Mouse (Mus musculus) urinary bladder, adult 2 months (tissue): ENCODE data around the gene Uhrf1. TPM values are rescaled to one million over a fixed set of nuclear protein-coding genes. Genes with fewer than 3 reads are reported as not detected.

Source experiments
- DNase-seq: peaks from one replicate; pipeline ENCODE4 v3.0.0; 2022; ENCODE audit warnings: low spot score
- polyA plus RNA-seq: library from polyadenylated mRNA; depleted of rRNA; stranded (reverse); fragments of >200 nt; gene quantifications from 2 replicates; pipeline ENCODE4 v1.2.3, GENCODE M21; 2012

The Uhrf1 gene
- polyA plus RNA-seq, 1 experiment = 5.3 TPM

DNA sequence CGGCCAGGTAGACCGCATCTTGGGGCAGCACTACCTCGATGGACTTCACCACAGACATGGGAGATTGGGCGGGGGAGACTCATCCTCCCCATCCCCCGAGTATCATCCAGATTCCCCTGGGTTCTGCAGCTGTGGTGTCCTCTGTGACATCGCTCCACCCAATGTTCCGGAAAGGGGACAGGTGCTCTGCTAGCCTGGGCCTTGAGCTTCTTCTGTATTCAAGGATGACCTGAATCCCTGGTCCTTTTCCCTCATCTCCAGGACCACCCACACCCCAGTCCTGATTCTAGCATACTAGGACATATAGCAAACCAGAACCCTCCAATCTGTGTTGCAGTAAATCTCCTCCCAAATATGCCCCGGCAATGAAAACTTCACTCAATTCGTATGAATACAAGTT is 2.9 kb upstream of the Uhrf1 start, which contains the start of gene Arrdc5:
Arrdc5 (minus strand) TSS at position 101 of the 400 bp plus-strand sequence.
- no peak for DNase-seq

DNA sequence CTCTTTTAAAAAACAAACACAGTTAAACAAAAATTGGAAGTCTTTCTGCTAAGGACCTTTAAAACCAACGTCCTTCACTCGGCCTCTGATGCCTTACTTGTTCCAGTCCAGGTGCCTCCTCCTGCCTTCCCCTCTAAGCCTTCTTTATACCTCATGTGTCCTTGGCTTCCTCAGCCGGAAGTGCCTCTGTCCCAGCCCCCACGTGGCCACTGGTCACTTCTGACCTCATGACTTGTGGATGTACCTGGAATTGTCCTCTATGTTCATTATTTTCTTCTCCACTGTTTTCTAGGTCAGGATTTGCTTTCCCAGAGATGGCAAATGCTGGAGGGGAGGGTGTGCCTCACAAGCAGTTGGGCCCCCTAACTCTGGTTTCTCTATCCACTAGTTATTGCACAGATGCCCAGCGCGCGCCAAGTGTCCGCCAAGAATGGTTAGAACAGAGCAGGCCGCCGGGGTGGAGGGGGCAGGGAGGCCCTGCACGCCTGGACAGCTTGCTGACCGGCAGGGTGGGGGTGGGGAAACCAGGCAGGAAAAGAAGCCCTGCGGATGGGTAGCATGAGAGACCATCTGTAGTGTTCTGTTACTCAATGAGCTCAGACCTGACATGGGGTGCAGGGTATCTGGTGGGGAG is 641 bp upstream of the Uhrf1 start:
- DNase-seq = no peak

DNA sequence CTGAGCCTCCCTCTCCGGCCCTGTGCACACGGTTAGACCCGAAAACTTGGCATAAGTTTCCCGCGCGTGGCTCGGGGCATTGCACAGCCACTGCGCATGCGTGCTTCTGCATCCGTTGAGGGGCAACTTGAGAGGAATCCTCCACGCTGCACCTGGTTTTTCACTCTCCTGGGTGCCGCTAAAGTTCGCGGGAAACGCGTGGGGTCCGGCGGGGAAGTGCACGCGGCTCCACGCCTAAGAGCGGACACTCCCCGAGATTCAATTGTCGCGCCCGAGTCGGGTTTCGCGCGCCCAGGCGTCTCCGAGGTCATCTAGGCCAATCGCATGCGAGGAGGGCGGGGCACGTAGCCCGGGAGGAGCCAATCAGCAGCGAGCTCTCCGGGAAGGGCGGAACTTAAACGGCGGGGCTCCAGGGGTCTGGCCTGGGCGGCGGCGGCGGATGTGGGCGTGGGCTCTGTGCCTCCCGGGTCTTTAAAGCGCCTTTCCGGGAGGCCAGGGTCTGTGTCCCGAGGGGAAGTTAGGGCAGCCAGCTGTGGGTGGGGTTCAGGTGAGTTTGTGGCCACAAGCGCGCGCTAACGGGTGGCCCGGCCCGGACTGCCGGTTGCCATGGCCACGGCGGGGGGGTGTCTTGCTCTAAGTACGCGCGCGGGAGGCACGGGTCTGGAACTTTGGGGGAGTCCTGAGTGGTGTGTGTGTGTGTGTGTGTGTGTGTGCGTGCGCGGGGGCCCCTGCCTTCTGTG is 896 bp downstream of the Uhrf1 start:
- DNase-seq = peak; percentile 86

DNA sequence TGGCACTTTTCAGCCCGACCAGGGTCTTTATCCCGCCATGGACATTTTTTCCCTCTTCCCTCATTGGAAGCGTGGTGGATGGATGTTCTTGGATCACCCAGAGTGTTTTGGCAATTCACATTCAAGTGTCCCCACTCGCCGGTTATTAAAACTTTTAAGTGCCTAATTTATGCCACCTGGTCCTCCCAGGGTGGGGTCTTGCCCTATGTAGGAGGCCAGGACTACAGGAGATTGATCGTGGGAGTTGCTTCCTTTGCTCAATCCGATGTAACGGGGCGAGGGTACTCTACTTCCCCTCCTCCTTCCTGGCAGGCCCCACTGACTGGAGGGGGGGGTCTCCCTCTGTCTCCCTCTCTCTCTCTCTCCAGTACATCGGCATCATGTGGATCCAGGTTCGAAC is 1.6 kb downstream of the Uhrf1 start:
- no peak for DNase-seq

DNA sequence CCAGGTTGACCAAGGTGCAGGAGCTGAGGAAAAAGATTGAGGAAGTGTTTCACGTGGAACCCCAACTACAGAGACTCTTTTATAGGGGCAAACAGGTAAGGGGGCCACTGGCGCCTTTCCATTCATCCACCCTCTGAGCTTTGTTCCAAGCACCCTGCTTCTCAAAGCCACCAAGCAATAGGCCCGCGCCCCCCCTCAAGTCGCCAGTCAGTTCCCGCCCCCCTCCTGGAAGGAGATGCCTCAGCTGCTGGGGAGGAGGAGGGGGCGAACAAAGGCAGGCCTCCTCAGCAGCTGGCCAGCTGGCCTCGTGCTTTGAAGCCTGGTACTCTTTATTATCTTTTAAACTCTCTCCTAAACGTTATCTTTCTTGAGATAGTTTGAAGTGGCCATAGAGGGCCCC is 2.0 kb downstream of the Uhrf1 start:
- DNase-seq = no peak

DNA sequence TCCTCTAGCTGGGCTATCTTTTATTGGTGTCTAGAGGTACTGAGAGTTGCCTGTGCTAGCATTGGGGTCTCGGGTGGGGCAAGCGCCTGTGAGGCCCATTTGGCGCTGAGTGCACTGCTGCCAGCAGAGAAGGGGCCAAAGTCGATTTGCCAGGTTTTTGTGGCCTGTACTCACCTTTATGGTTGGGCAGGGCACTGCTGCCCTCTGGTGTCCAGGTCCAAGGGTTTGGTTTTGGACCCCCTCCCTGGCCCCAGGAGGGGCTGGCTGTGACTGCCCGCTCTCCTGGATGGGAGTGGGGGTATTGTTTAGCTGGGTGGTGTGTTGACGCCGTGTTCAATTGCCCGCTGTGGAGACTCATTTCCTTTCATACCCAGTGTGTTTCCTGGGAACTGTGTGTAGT is 2.7 kb downstream of the Uhrf1 start:
- peak; percentile 24 for DNase-seq

DNA sequence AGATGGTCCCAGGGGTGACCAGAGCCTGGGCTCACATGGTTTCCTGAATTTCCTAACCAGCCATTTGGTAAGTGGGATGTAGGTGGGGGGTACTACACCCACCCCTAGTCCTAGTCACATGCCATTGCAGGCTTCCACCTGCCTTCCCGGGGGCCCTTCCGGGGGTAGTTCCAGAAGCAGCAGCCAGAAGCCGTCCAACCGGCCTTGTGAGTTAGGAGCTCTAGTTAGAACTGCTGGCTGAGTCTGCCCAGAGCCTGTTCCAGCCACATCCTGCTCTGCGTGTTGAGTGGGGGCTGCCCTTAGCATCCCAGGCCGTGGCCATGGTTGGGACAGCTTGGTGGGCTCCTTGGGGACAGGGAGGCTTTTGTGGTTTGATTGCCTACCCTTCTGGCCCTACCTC is 5.0 kb downstream of the Uhrf1 start:
- peak; percentile 62 for DNase-seq

DNA sequence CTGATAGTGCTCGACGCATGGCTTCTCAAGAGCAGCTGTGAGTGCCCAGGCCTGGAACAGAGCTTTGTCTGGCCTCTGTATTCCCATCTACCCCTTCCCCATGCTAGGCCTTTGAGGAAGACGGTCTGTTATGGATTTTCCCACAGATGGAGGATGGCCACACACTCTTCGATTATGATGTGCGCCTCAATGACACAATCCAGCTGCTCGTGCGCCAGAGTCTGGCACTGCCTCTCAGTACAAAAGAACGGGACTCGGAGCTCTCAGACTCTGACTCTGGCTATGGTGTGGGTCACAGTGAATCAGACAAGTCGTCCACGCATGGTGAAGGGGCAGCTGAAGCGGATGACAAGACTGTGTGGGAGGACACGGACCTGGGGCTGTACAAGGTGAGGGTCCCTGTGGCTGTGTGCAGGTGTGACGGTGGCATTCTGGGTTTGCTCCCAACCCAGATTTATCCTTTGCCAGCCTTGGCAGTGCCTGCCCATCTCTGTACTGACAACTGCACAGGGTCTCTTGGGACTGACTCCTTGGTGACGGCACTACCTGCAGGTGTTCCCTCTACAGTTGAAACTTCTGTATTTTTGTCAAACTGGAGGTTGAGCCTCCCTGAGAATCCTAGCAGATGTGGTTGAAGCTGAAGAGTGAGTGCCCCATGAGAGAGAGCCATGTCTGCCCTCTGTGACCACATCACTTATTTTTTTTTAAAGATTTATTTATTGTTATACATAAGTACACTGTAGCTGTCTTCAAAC is 6.2 kb downstream of the Uhrf1 start:
- DNase-seq = no peak

DNA sequence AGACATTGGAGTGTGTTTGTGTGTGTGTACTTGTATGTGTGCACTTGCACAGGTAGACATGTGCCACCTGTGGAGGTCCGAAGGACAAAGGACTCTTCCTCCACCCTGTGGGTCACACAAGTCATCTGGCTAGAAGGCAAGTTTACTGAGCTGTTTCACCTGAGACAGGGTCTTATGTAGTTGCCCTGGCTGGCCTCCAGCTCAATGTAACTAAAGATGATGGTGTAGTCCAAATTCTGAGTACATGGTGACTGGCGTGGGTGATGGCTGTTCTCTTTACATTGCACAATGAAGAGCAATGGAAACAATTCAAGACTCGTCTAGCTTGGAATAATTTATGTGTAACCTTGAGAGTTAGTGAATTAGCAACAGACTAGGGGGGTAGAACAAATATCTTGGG is 21.3 kb downstream of the Uhrf1 start:
- DNase-seq = no peak

DNA sequence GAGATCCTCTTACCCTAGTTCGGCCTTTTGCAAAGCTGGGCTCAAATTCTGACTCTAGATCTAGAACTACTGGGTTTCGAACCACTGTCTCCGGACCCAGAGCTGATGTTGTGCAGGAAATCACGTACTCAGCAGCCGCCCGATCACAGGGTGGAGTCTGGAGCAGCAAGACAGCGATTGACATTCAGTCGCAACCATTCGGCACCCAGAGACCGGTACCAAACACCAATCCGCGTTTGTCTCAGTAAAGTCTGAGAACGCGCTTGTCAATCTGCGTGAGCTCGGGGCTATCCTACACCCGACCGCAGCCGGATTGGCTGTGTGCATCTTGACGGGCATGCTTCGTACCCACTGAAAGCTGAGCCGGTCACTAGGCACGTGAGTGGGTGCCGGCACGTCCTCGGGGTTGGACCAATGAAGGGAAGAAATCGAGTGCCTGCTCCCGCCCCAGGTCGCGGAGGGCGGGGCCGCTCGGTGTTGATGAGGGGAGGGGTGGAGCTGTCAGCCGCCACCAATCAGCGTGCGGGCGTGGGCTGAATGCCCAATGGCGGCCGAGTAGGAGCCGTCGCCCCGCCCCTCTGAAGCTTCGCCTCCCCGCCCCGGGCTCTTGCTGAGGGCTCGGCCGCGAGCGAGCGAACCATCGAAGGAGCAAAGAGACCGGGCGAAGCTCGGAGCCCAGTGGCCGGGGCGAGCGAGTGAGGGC is 22.5 kb downstream of the Uhrf1 start, which contains the start of gene Kdm4b:
Kdm4b (plus strand) TSS at position 613 of the 703 bp plus-strand sequence.
- peak; percentile 98 for DNase-seq

DNA sequence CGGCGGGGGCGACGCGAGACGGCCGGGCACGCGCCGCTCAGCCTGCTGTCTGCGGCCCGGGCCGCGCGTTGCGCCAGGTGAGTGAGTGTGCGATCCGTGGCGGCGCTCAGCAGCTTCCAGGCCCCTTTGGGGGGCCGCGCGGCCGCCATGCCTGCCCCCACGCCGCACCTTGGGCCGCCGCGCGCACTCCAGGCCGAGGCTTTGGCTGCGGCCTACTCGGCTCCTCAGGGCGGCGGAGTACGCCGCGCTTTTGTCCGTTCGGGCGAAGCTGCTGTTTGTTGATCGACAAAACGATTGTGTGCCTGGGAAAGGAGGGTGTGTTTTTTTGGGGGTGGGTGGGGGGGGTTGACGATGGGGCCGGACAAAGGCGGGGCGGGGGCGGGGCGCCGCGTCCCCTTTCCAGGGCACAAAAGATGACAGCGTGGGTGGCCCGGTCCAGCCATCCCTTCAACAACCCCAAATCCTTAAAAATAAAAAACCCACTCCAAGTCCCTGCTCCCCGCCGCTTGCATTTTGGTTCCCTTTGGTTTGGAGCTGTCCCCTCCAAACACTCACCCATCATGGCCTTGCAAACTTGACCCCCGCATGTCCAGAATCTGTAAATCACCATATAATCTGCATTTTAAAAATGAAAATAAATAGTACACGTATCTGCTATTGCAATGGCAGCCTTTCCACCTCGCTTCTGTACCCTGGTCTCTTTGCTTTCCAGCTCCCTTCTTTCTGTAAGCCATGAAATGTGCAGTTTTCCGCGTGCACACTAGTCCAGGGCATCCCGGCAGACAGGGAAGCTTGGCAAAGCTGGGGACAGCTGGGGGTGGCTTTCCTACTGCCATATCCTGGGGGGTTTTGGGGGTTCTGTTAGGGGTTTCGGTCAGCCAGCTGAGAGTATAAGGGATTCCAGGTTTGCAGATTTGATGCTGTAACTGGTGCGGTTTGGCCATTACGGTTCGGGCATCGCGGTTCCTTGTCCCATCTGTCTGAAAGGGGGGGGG is 23.3 kb downstream of the Uhrf1 start:
- DNase-seq = peak; percentile 54

DNA sequence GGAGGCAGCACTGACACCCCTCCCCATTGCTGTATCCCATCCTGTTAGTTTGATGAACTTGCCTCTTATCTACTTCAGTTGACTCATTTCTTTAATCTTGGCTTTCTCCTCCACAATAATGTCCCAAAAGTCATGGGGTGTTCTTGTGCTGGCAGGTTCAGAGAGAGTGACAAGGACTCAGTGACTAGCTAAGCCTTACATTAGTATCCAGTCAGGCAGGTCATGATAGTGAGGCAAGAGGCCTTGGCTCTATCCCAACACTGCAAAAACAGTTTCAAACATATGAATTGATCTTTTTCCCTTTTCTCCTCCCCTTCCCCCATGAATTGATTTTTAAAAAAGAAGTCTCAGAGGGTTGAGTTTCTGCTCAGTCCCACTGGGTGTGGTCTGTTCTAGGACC is 26.1 kb downstream of the Uhrf1 start:
- no peak for DNase-seq

DNA sequence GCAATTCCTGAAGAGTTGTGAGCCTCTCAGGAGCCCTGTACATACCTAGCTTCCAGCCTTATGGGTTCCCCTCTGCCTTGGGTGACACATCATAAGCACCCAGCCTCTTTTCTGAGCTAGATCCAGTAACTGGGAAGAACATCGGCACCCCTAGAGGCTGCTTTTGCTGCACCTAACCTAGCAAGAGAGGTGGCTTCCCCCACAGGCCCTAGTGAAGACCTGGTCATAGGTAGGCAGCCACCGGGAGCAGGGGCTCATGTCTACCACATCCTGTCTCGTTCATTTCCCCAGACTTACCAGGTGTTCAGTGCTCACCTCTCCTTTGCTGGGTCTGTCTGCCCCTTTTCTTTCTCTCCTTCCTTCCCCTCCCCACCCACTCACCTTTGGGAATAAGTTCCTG is 27.2 kb downstream of the Uhrf1 start:
- no peak for DNase-seq

DNA sequence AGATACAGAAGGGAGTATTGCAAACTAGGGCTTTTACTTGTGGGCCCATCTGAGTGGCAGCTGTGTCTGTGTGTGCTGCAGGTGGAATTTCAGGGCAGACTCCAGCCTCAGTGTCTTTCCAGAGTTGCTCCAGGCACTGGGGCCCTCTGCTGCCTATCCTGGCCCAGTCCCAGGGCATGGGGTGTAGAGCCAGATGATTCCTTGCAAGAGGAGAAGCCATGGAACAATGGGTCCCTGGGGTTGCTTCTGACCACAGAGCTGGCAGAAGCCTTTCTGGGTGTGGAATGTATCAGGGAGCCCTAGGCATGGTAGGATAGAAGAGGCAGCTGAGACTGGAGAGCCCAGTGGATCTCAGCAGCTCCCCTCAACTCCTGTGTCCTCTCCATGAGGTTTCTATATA is 28.1 kb downstream of the Uhrf1 start:
- no peak for DNase-seq

DNA sequence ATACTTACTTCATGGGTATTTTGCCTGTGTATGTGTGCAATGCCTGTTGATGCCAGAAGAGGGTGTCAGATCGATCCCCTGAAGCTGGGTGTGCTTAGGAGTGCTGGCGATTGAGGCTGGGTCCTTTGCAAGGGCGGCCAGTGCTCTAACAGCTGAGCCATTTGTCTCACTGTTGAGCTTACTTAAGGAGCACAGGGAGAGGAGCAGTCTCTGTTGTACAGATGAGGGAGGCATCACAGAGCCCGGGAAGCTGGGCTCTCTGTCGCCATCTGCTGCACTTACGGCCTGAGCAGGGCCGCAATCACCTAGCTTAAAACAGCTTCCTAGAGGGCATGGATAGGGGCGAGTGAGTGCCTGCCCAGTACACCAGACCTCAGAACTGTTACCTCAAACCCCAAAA is 29.9 kb downstream of the Uhrf1 start:
- no peak for DNase-seq

DNA sequence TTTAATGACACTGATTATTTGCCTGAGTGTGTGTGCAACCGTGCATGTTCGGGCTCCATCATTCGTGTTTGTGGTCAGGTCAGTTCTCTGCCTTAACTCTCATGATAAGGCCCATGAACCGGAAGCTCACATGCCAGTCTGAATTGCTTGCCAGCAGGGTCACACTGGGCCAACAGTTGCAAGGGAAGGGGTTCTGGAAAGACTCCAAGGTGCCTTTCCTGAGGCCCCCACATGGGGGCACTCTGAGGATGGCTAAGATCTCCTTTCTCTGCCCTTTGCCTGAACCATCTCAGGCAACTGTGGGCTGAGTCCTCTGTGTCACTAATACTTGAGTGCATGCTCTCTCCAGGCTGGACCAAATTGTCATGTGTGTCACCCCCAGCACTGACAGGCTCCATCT is 34.1 kb downstream of the Uhrf1 start:
- DNase-seq = no peak

DNA sequence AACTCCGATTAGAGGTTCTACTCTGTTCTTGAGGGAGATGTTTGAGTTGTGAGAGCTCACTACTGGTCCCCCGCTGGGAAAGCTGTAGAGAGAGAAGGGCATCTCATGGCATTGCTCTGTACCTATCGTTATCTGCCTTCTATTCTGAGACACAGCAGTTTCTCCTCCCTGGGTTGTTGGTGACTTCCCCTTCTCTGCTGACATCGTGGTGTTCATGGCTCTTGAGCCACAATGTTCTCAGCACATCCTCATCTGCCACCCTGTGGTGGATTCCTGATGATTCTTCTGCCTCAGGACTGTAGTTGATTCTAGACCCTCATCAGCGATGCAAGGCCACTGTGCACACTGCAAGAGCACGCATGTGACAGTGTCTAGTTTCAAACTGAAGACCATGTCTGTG is 34.7 kb downstream of the Uhrf1 start:
- DNase-seq = no peak

DNA sequence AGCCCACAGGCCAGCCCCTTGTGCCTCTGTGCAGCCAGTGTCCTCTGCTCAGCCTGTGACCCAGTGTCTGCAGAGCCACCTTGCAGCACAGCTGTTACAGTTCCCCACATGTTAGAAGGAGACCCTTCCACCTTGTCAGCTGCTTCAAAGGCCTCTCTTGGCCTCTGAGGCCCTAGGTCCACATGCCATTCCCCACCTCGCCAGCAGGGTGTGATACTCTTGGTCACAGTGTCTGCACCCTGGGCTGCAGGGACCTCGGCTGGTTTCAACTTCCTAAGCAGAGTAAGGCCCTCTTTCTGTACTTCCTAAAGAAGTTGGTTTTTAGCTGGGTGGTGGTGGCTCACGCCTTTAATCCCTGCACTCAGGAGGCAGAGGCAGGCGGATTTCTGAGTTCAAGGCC is 35.8 kb downstream of the Uhrf1 start:
- no peak for DNase-seq

DNA sequence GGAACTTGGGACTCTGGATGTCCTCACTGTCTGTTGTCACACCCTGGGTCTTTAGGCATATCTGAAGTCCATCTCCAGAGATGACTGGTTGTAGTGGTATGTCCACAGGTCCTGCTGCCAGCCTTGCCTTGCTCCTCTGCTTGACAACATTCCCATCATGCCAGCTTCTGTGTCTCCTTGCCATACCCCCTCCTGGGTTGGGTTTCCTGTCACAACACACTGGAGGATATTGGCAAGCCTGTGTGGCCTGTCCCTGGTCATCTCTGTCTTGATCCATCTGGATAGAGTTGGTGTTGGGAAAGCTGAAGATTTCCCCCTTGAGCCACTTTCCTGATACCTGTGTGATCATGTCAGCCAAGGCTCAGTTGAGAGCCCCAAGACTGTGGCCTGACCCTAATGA is 37.6 kb downstream of the Uhrf1 start:
- no peak for DNase-seq

DNA sequence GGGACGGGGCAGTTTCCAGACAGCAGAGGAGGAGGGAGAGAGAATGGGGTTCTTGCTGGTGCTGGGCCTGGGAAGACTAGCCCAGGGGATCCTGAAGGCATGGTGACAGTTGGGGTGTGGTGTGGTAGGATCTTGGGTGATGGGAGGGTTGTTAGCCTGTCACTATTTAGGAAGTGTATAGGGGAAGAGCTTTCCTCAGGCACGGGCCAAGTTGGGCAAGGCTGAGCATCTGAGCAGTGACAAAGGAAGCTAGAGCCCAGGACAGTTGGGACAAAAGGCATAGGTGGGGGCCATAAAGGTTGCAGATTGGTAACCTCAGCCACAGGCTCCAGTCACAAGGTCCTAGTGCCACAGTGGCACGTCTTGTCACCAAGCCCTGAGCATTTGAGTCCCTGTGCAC is 40.3 kb downstream of the Uhrf1 start:
- no peak for DNase-seq

DNA sequence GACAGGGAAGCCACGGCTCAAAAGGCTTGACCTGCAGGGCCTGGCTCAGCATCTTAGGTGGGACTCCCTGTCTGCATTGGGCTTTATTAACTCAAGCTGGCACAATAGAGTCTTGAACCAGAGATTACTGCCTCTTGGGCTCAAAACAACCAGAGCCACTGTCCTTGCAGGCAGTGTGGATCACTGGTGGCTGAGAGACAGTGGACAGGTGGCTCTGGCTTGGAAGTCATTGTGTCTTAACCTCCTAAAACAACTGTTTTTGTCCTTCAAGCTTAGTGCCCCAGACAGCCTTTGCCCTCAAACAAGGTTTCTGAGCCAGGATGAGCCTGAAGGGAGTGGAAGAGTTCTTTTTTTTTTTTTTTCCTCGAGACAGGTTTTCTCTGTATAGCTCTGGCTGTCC is 42.2 kb downstream of the Uhrf1 start:
- DNase-seq = no peak
